Mouse (Mus musculus): ENCODE data around the gene Cpne1.

- TF ChIP-seq JUND (conservative IDR thresholded peaks at IDR 0.05; ENCODE audit: low read depth, low read length) (no peak), POLR2A (IDR thresholded peaks at IDR 0.05; ENCODE audit: low read depth, low read length) (no peak), CTCF (conservative IDR thresholded peaks at IDR 0.05 in 1 of 2, IDR thresholded peaks at IDR 0.05 in 1 of 2; ENCODE audit: low read depth in 2 of 2, low read length in 2 of 2) (no peak), ZMIZ1 (IDR thresholded peaks at IDR 0.05; ENCODE audit: low read depth, low read length) (no peak), ETS1 (conservative IDR thresholded peaks at IDR 0.05; ENCODE audit: low read depth, low read length) (no peak), NRF1 (IDR thresholded peaks at IDR 0.05; ENCODE audit: low read depth, low read length) (no peak), RCOR1 (conservative IDR thresholded peaks at IDR 0.05; ENCODE audit: low read depth, low read length) (no peak), UBTF (IDR thresholded peaks at IDR 0.05; ENCODE audit: low read depth, low read length) (no peak), MEF2A (IDR thresholded peaks at IDR 0.05; ENCODE audit: borderline replicate concordance, low read depth, low read length) (no peak), ELF1 (IDR thresholded peaks at IDR 0.05; ENCODE audit: low read depth, low read length) (no peak), TBP (conservative IDR thresholded peaks at IDR 0.05; ENCODE audit: low read depth, low read length) (no peak), POLR2AphosphoS2 (IDR thresholded peaks at IDR 0.05; ENCODE audit: low read depth, low read length) (no peak), EP300 (IDR thresholded peaks at IDR 0.05; ENCODE audit: low read length) (no peak)
These were observed 86.3 kb downstream of the Cpne1 start for GRCm38 (mm10) chr2:156025482-156025881.

Data from CH12.LX (cell line).